Mouse (Mus musculus): ENCODE results near the gene Sorcs2. TPM values are rescaled to one million over a fixed set of nuclear protein-coding genes. Genes with fewer than 3 reads are reported as not detected.
A peak's percentile ranks its signal among the peaks of the same experiment; 100 is the strongest.

Gene Sorcs2
- 6.5 and 8.4 TPM in 2 replicates for polyA plus RNA-seq (2015; fragmentation: Nextera tagmentation; extraction: Ambion mirVana)

GRCm38 (mm10) chr5:36397837-36398282, at the start of gene Sorcs2:
Gene Sorcs2, minus strand, starts transcription at chr5:36398139.
- no peak within 1 kb of the TSS for H3K27ac ChIP-seq

GRCm38 (mm10) chr5:36446166-36446890, 48.4 kb upstream of the Sorcs2 start:
- H3K9ac ChIP-seq, result no peak overlapping the region
- no peaks in the 10 kb centered on the region for H3K9me3 ChIP-seq (replicated peaks)
- 36% methylated on average over 9 of the region's 9 CpGs for WGBS
- peaks cover 13% of the 10 kb centered on the region for H3K4me1 ChIP-seq
- H3K36me3 ChIP-seq (ENCODE audit: poor library complexity, severe bottlenecking), result no peaks in the 10 kb centered on the region
- no peak overlapping the region for H3K27ac ChIP-seq
- no peak overlapping the region for H3K4me3 ChIP-seq
- peak; percentile 45; the same call in 1 of the 2 replicates for ATAC-seq
- no peak overlapping the region for H3K4me2 ChIP-seq
- H3K27me3 ChIP-seq, result 0 out of 2 replicates have a peak, but pooled peaks cover 2% of the 10 kb centered on the region

More at GRCm38 (mm10) chr5:36397837-36398282, at the start of gene Sorcs2:
- H3K4me1 ChIP-seq, result peaks cover 19% of the 10 kb centered on the region
- H3K9ac ChIP-seq, result peak within 1 kb of the TSS; percentile 84
- ATAC-seq, result peak; percentile 91
- peak within 1 kb of the TSS; percentile 98 for H3K4me2 ChIP-seq
- no peaks in the 10 kb centered on the region for H3K9me3 ChIP-seq (replicated peaks)
- H3K27me3 ChIP-seq, result peaks cover 41% of the 10 kb centered on the region
- under 1% methylated on average over 38 of the region's 45 CpGs for WGBS
- no peaks in the 10 kb centered on the region for H3K36me3 ChIP-seq (ENCODE audit: poor library complexity, severe bottlenecking)
- peak within 1 kb of the TSS; percentile 66 for H3K4me3 ChIP-seq

GRCm38 (mm10) chr5:36445028-36445427, 47.1 kb upstream of the Sorcs2 start:
- Histone ChIP-seq H3K36me3 (ENCODE audit: poor library complexity, severe bottlenecking) (no peaks in the 10 kb centered on the region), H3K4me1 (peaks cover 13% of the 10 kb centered on the region), H3K27me3 (0 out of 2 replicates have a peak, but pooled peaks cover 2% of the 10 kb centered on the region), H3K27ac (no peak overlapping the region), H3K4me2 (no peak overlapping the region), H3K4me3 (no peak overlapping the region), H3K9me3 (replicated peaks) (no peaks in the 10 kb centered on the region), H3K9ac (no peak overlapping the region)
- no peak for ATAC-seq
- WGBS, result 31% methylated on average over 8 of the region's 8 CpGs

- Histone ChIP-seq H3K4me2 (no peak overlapping the region), H3K4me3 (no peak overlapping the region), H3K36me3 (ENCODE audit: poor library complexity, severe bottlenecking) (no peaks in the 10 kb centered on the region), H3K9ac (no peak overlapping the region), H3K9me3 (replicated peaks) (no peaks in the 10 kb centered on the region), H3K4me1 (peaks cover 13% of the 10 kb centered on the region), H3K27ac (no peak overlapping the region), H3K27me3 (0 out of 2 replicates have a peak, but pooled peaks cover 2% of the 10 kb centered on the region)
- ATAC-seq, result no peak
- WGBS, result 68% methylated on average over 4 of the region's 4 CpGs
Observed at GRCm38 (mm10) chr5:36444611-36445010, 46.7 kb upstream of the Sorcs2 start.

GRCm38 (mm10) chr5:36440741-36441140, 42.8 kb upstream of the Sorcs2 start:
- no peak overlapping the region for H3K9ac ChIP-seq
- H3K36me3 ChIP-seq (ENCODE audit: poor library complexity, severe bottlenecking), result no peaks in the 10 kb centered on the region
- ATAC-seq, result no peak
- no peak overlapping the region for H3K27ac ChIP-seq
- WGBS, result 74% methylated on average over 3 of the region's 3 CpGs
- H3K4me1 ChIP-seq, result peaks cover 13% of the 10 kb centered on the region
- H3K4me2 ChIP-seq, result no peak overlapping the region
- H3K9me3 ChIP-seq (replicated peaks), result no peaks in the 10 kb centered on the region
- no peak overlapping the region for H3K4me3 ChIP-seq
- 0 out of 2 replicates have a peak, but pooled peaks cover 2% of the 10 kb centered on the region for H3K27me3 ChIP-seq

GRCm38 (mm10) chr5:36436858-36437257, 38.9 kb upstream of the Sorcs2 start:
- no peak overlapping the region for H3K27ac ChIP-seq
- H3K36me3 ChIP-seq (ENCODE audit: poor library complexity, severe bottlenecking), result no peaks in the 10 kb centered on the region
- 82% methylated on average over 4 of the region's 4 CpGs for WGBS
- H3K4me1 ChIP-seq, result peaks cover 10% of the 10 kb centered on the region; the same call in 1 of the 2 replicates
- H3K9me3 ChIP-seq (replicated peaks), result no peaks in the 10 kb centered on the region
- H3K27me3 ChIP-seq, result no peaks in the 10 kb centered on the region
- no peak overlapping the region for H3K4me3 ChIP-seq
- no peak for ATAC-seq
- no peak overlapping the region for H3K4me2 ChIP-seq
- H3K9ac ChIP-seq, result no peak overlapping the region

GRCm38 (mm10) chr5:36434398-36434967, 36.5 kb upstream of the Sorcs2 start:
- Histone ChIP-seq H3K27ac (peak overlapping the region; percentile 54), H3K4me1 (peaks cover 21% of the 10 kb centered on the region; the same call in 1 of the 2 replicates), H3K4me3 (no peak overlapping the region), H3K9me3 (replicated peaks) (no peaks in the 10 kb centered on the region), H3K36me3 (ENCODE audit: poor library complexity, severe bottlenecking) (no peaks in the 10 kb centered on the region), H3K9ac (no peak overlapping the region), H3K27me3 (no peaks in the 10 kb centered on the region), H3K4me2 (no peak overlapping the region)
- ATAC-seq, result peak; percentile 80
- WGBS, result 56% methylated on average over 9 of the region's 9 CpGs

- WGBS, result 41% methylated on average over 2 of the region's 2 CpGs
- peaks cover 21% of the 10 kb centered on the region; the same call in 1 of the 2 replicates for H3K4me1 ChIP-seq
- no peak overlapping the region for H3K4me2 ChIP-seq
- no peak overlapping the region for H3K4me3 ChIP-seq
- H3K27ac ChIP-seq, result no peak overlapping the region
- H3K9ac ChIP-seq, result no peak overlapping the region
- no peaks in the 10 kb centered on the region for H3K36me3 ChIP-seq (ENCODE audit: poor library complexity, severe bottlenecking)
- no peak for ATAC-seq
- H3K27me3 ChIP-seq, result no peaks in the 10 kb centered on the region
- H3K9me3 ChIP-seq (replicated peaks), result no peaks in the 10 kb centered on the region
Observed at GRCm38 (mm10) chr5:36431711-36432110, 33.8 kb upstream of the Sorcs2 start.

GRCm38 (mm10) chr5:36429551-36429950, 31.6 kb upstream of the Sorcs2 start:
- Histone ChIP-seq H3K9me3 (replicated peaks) (no peaks in the 10 kb centered on the region), H3K4me2 (no peak overlapping the region), H3K4me3 (no peak overlapping the region), H3K4me1 (peaks cover 16% of the 10 kb centered on the region; the same call in 1 of the 2 replicates), H3K36me3 (ENCODE audit: poor library complexity, severe bottlenecking) (no peaks in the 10 kb centered on the region), H3K27me3 (no peaks in the 10 kb centered on the region), H3K27ac (no peak overlapping the region), H3K9ac (no peak overlapping the region)
- 93% methylated on average over 3 of the region's 3 CpGs for WGBS
- ATAC-seq, result no peak

GRCm38 (mm10) chr5:36427831-36428230, 29.9 kb upstream of the Sorcs2 start:
- no peaks in the 10 kb centered on the region for H3K36me3 ChIP-seq (ENCODE audit: poor library complexity, severe bottlenecking)
- H3K27me3 ChIP-seq, result no peaks in the 10 kb centered on the region
- no peaks in the 10 kb centered on the region for H3K9me3 ChIP-seq (replicated peaks)
- no peak overlapping the region for H3K4me2 ChIP-seq
- no peak overlapping the region for H3K27ac ChIP-seq
- WGBS, result 54% methylated on average over 11 of the region's 11 CpGs
- ATAC-seq, result no peak
- no peak overlapping the region for H3K9ac ChIP-seq
- peaks cover 11% of the 10 kb centered on the region; the same call in 1 of the 2 replicates for H3K4me1 ChIP-seq
- no peak overlapping the region for H3K4me3 ChIP-seq

- H3K9me3 ChIP-seq (replicated peaks), result no peaks in the 10 kb centered on the region
- ATAC-seq, result no peak
- H3K27ac ChIP-seq, result no peak overlapping the region
- peaks cover 11% of the 10 kb centered on the region; the same call in 1 of the 2 replicates for H3K4me1 ChIP-seq
- H3K27me3 ChIP-seq, result no peaks in the 10 kb centered on the region
- H3K4me2 ChIP-seq, result no peak overlapping the region
- no peak overlapping the region for H3K9ac ChIP-seq
- 78% methylated on average over 5 of the region's 5 CpGs for WGBS
- H3K36me3 ChIP-seq (ENCODE audit: poor library complexity, severe bottlenecking), result no peaks in the 10 kb centered on the region
- no peak overlapping the region for H3K4me3 ChIP-seq
Observed at GRCm38 (mm10) chr5:36426404-36426803, 28.5 kb upstream of the Sorcs2 start.

GRCm38 (mm10) chr5:36424676-36425075, 26.7 kb upstream of the Sorcs2 start:
- Histone ChIP-seq H3K4me2 (no peak overlapping the region), H3K27ac (no peak overlapping the region), H3K9me3 (replicated peaks) (no peaks in the 10 kb centered on the region), H3K4me3 (no peak overlapping the region), H3K4me1 (no peaks in the 10 kb centered on the region), H3K36me3 (ENCODE audit: poor library complexity, severe bottlenecking) (no peaks in the 10 kb centered on the region), H3K9ac (no peak overlapping the region), H3K27me3 (no peaks in the 10 kb centered on the region)
- no peak for ATAC-seq
